Mouse (Mus musculus): ENCODE results near the gene Rab31.

DNA sequence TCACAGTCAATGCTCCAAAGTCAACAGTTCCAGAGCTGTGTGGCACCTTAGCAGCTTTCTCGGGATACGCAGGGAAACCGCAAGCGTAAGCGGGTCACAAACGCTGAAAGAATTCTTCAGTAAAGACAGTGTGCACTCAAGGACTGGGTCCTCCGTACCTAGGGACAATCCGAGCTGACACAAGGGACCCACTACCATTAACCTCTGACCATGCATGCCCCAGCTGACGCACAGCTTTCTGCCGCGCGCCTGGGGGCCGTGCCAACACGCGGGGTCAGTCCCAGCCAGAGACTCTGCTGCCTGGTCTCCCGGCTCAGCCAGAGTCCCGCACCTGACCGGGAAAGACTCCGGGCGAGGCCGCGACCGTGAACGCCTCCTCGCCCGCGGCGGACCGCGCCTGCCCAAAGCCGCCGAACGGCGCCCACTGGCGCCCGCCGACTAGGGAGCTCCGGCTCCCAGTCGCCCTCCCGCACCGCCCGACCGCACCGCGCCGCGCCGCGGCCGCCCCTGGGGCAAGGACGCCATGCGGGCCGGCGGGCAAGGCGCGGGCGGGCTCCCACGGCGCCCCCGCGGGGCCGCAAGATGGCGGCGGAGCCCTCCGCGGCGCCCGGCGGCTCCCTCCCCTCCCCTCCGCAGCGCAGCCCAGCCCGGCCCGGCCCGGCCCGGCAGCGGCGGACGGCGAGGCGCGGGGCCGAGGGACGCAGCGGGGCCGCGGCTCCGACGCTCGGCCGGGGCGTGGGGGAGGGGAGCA is 160.0 kb downstream of the Rab31 start:
- no peak for TF ChIP-seq CTCF (IDR thresholded peaks at IDR 0.05; ENCODE audit: low read depth)
- no peak for TF ChIP-seq EP300 (IDR thresholded peaks at IDR 0.05; ENCODE audit: low read depth)
